Mouse (Mus musculus) mouse embryonic stem cell (cell line): Measurements from ENCODE around the gene Cox7a2l.

ENCODE experiments used
- in situ Hi-C, 2 experiments: fragments of 300-500 bp; cut with MboI; formaldehyde crosslinking; loops; 1 replicate in 1 of 2; 3 replicates in 1 of 2; pipeline ENCODE4 v1.14.3; 2019 to 2020; ENCODE audit warnings: low sequenced_read_pairs in 2 of 2, low pct_unique_long_range_greater_than_20kb in 1 of 2, mixed read lengths in 1 of 2; ENCODE audit not compliant: unreplicated experiment in 1 of 2

Gene Cox7a2l

GRCm38 (mm10) chr17:83527651-83528381, 10.7 kb upstream of the Cox7a2l start:
- in situ Hi-C loops: no loop called here

DNA sequence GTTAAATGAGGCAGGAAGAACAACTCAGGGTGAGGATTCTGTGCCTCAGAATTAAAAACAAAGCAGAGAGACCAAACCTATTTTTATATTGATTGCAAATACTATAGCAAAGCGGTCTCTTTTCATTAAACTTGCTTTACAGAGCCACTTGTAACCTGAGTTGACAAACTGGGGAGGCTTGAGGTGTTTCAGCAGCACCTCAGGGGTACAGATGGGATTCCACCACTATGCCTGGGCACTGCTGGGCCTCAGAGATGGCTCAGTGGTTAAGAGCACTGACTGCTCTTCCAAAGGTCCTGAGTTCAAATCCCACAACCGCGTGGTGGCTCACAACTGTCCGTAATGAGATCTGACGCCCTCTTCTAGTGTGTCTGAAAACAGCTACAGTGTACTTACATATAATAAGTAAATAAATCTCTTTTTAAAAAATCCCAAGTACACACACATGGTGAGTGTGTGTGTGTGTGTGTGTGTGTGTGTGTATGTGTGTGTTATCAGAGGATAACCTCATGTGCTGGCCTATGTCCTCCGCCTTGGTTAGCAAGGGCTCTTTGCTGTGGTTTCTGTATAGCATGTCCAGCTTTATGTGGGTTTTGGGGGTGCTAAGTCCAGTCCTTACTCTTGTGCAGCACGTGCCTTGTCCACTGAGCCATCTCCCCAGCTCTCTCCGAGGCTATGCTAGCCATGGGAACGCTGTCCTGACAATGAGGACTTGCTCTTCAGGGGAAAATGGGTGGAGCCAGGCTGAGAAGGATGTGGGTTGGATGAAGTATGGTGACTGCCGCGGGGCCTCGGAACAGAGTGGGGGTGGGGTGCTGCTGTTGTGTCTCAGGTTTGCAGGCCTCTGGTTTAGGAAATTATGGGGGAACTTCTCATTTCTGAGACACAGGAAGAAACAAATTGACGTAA, 9.7 kb upstream of the Cox7a2l start:
- in situ Hi-C loops: no loop called here

GRCm38 (mm10) chr17:83526091-83526561, 9.0 kb upstream of the Cox7a2l start:
- in situ Hi-C loops: no loop called here

DNA sequence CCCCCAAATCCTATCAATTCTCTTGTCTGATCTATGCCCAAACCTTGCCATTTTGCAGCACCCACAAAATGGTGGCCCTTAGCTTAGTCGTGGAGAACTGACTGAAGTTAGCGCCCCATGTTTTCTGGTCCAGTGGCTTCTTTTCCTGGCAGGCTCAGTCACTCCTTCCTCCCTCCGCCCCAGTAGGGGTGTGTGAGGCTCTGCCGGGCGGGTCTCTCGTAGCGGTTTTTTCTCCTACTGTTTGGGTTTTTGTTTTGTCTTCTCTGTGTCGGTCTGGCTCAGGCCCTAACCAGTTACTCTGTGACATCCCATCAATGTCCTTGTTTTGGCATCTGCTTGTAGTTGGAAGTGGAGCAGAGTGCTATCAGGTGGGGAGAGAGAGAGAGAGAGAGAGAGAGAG, 8.5 kb upstream of the Cox7a2l start:
- in situ Hi-C loops: no loop called here

GRCm38 (mm10) chr17:83524753-83525152, 7.6 kb upstream of the Cox7a2l start:
- in situ Hi-C loops: no loop called here

GRCm38 (mm10) chr17:83522590-83523379, 5.7 kb upstream of the Cox7a2l start:
- in situ Hi-C loops: no loop called here

- in situ Hi-C loops: no loop called here
These were observed 4.8 kb upstream of the Cox7a2l start for GRCm38 (mm10) chr17:83521881-83522280.

DNA sequence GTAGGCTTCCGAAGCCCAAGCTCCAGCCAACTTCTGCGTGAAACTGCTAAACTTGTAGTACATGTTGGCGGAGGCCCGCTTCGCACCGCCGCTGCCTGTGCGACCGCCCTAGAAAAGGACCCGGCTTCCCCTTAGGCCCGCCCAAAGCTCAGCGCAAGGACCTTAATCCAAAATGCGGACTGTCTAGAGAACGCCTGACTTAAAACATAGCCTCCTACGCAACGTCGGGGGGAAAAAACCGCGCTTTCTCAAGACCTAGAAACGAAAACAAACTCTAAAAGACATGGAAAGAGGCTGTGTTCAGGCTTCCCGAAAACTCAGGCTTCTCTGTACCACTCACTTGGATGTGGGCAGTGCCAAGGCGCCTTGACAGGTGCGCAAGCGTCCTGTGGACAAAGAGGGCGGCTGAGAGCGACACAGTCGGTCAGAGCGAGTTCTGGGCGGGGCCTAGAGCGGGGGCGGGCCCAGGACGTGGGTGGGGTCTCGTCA, 2.9 kb downstream of the Cox7a2l start:
- in situ Hi-C loops: no loop called here

DNA sequence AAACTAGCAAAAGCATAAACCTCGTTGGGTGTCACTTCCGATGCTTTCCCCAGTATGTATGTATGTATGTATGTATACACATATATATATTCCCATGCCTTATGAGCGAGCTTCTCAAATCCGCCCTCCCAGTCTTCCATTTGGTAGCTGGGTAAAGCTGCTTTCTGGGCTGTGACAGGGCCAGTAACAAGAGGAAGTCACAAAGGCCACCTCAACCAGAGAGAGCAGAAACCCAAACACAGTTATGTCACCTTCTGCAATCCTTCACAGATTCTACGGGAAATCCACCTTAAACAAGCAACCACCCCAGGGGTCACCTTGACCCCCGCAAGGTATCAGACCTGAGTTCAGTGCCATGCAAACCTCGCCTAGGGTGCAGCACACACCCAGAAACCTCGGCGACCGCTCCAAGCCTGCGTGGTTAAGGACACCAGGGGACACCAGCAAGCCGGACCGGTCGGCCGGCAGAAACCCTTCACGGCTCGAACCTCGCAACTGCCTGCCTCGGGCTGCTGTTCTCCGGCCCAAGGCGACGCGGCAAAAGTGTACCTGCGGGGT, 3.4 kb downstream of the Cox7a2l start:
- in situ Hi-C loops: no loop called here

GRCm38 (mm10) chr17:83512130-83512529, 5.0 kb downstream of the Cox7a2l start:
- in situ Hi-C loops: no loop called here

- in situ Hi-C loops: no loop called here
These were observed 13.4 kb downstream of the Cox7a2l start for GRCm38 (mm10) chr17:83503693-83504092.

- in situ Hi-C loops: loop anchor here in 1 of 2 experiments (10.0 kb wide), 1 partner anchor 225 kb away; no protein-coding TSS in a partner anchor
These were observed 17.4 kb downstream of the Cox7a2l start for GRCm38 (mm10) chr17:83499692-83500091.

DNA sequence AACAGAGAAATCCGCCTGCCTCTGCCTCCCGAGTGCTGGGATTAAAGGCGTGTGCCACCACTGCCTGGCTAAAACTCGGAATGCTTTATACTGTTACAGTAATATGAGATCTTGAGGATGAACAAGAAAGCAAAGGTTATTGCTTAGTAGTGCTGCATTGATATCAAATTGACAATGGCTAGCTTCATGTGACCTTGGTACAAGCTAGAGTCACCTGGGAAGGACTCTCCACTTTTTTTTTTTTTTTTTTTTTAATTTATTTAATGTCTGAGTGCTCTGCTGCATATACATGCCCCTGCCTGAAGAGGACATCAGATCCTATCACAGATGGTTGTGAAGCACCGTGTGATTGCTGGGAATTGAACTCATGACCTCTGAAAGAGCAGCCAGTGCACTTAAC, 18.2 kb downstream of the Cox7a2l start:
- in situ Hi-C loops: loop anchor here in 1 of 2 experiments (10.0 kb wide), 1 partner anchor 224 kb away; no protein-coding TSS in a partner anchor

DNA sequence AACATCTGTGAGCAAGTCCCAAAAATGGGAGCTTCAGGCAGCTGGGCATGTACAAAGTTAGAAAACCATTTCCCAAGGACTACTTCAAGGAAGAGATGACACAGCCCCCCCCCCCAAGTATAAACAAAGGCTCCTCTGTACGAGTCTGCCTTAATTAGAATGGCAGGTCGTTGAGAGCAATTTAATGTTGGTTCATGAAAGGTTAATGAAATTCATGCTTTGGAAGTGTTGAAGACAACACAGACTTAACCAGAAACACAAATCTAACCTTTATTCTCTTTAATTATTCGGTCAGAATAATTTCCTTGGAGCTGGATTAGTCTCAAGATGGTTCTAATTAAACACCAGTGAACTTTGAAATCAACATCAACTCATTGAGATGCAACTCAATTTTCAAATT, 29.4 kb downstream of the Cox7a2l start:
- in situ Hi-C loops: no loop called here

- in situ Hi-C loops: no loop called here
These were observed 33.3 kb downstream of the Cox7a2l start for GRCm38 (mm10) chr17:83483784-83484183.

- in situ Hi-C loops: no loop called here
These were observed 34.2 kb downstream of the Cox7a2l start for GRCm38 (mm10) chr17:83482817-83483536.

DNA sequence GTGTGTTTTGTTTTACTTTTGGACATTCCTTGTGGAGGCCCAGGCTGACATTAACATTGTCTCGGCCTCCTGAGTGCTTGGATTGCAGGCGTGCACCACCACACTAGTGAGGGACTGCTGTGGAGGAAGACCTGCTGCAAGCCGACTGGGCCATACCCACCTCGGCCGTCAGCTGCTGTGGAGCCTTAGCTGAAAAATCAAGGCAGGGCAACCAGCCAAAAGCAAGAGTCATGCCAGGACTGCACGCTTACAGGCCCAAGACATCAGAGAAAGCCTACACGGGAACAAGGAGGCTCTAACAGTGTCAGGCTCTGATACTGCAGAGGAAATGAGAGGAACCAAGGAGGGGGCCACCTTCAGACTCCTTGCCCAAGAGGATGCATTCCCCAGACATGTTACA, 35.6 kb downstream of the Cox7a2l start:
- in situ Hi-C loops: no loop called here

- in situ Hi-C loops: no loop called here
These were observed 40.0 kb downstream of the Cox7a2l start for GRCm38 (mm10) chr17:83477089-83477488.
